Mouse (Mus musculus): ENCODE data around the gene Nfix.
"Not testable (repeated sequence)": the region's sequence is repeated elsewhere in the genome, so short reads cannot be mapped to it uniquely, and the experiment has no call there.

The Nfix gene

GRCm38 (mm10) chr8:84697166-84698130 lies 102.7 kb downstream of the Nfix start:
- peak; percentile 57 to 60 for DNase-seq

- no peak for DNase-seq
Measured at GRCm38 (mm10) chr8:84695140-84695539, 105.0 kb downstream of the Nfix start.

GRCm38 (mm10) chr8:84693332-84693731 lies 106.8 kb downstream of the Nfix start:
- no peak for DNase-seq

GRCm38 (mm10) chr8:84689091-84689915 lies 110.8 kb downstream of the Nfix start:
- peak; percentile 89 to 97 for DNase-seq

GRCm38 (mm10) chr8:84687705-84688100 lies 112.4 kb downstream of the Nfix start, which contains the start of gene Nacc1:
TSS of gene Nacc1 (minus strand) at chr8:84687862.
- DNase-seq = peak; percentile 85 to 91

- peak in 1 of 2 experiments; percentile 56 for DNase-seq
Measured at GRCm38 (mm10) chr8:84687003-84687704, 113.0 kb downstream of the Nfix start.

- DNase-seq = no peak
Measured at GRCm38 (mm10) chr8:84686191-84687002, 113.7 kb downstream of the Nfix start, which contains the start of gene Trmt1. TSS of gene Trmt1 (plus strand) at chr8:84686307.

GRCm38 (mm10) chr8:84684537-84684936 lies 115.6 kb downstream of the Nfix start:
- DNase-seq = no peak

GRCm38 (mm10) chr8:84682257-84682656 lies 117.9 kb downstream of the Nfix start:
- DNase-seq = no peak

- no peak for DNase-seq
Measured at GRCm38 (mm10) chr8:84681476-84681875, 118.7 kb downstream of the Nfix start.

- DNase-seq = no peak
Measured at GRCm38 (mm10) chr8:84677305-84677704, 122.8 kb downstream of the Nfix start.

GRCm38 (mm10) chr8:84670295-84671006 lies 129.7 kb downstream of the Nfix start:
- not testable (repeated sequence) for DNase-seq

GRCm38 (mm10) chr8:84668731-84669485 lies 131.2 kb downstream of the Nfix start:
- no peak for DNase-seq

- no peak for DNase-seq
Measured at GRCm38 (mm10) chr8:84668081-84668480, 132.1 kb downstream of the Nfix start.

- DNase-seq = no peak
Measured at GRCm38 (mm10) chr8:84665385-84665893, 134.7 kb downstream of the Nfix start.

GRCm38 (mm10) chr8:84664566-84665384 lies 135.4 kb downstream of the Nfix start:
- DNase-seq = peak; percentile 86 to 88

- peak; percentile 97 to 98 for DNase-seq
Measured at GRCm38 (mm10) chr8:84663483-84664327, 136.4 kb downstream of the Nfix start.

- DNase-seq = peak; percentile 93 to 97
Measured at GRCm38 (mm10) chr8:84662581-84663065, 137.5 kb downstream of the Nfix start, which contains the start of gene Ier2. TSS of gene Ier2 (minus strand) at chr8:84662852.

Data from cerebellum, postnatal 36 days (tissue).